Comparison of ENCODE assay signal across 9 mouse cellular contexts in genomic region chr15:25140389-25141181, GRCm38 (mm10).
DNase-seq lines count a peak whose midpoint lies in the region; ATAC-seq and TF ChIP-seq lines count a peak whose summit lies in the region.
"Had no signal": no experiment of that assay in that cellular context is flagged by ENCODE, and none has a peak within 500 bp of the region (broad histone marks: within the 10 kb centered on the region; RNA-seq: fewer than 3 reads in every experiment).

No protein-coding gene starts in this region.

- H3K4me2 ChIP-seq in heart, embryonic 12.5 days: no peak overlapping the region
- no peak overlapping the region for H3K4me2 ChIP-seq in hindbrain, embryonic 14.5 days (replicated peaks)
- H3K4me2 ChIP-seq in midbrain, postnatal 0 days (ENCODE audit: low read depth, low read length, poor library complexity, severe bottlenecking): no peak overlapping the region

- no peak overlapping the region for H3K4me3 ChIP-seq in heart, embryonic 12.5 days
- no peak overlapping the region for H3K4me3 ChIP-seq in hindbrain, embryonic 14.5 days (replicated peaks; ENCODE audit: low read length)
- no peak overlapping the region for H3K4me3 ChIP-seq in midbrain, postnatal 0 days (ENCODE audit: low read depth, low read length)

- peak; percentile 18 for DNase-seq in heart, adult 8-10 months (ENCODE audit: low spot score)
- DNase-seq in embryo, embryonic 10.5 days (ENCODE audit: low spot score): peak; percentile 37
- peak; percentile 50 for DNase-seq in hindbrain, embryonic 14.5 days (ENCODE audit: low spot score)
- DNase-seq in midbrain, postnatal 0 days (ENCODE audit: low spot score): peak; percentile 49
- DNase-seq in right cerebral cortex, adult 18-20 months: no peak
- no peak for DNase-seq in B cell, adult 2 months
- no peak for DNase-seq in spleen, postnatal 14 days (ENCODE audit: low spot score in 2 of 2)
- DNase-seq: cerebellum, postnatal 36 days had no signal

- TF ChIP-seq CTCF in midbrain, postnatal 0 days (IDR thresholded peaks at IDR 0.05): no peak

- no peak overlapping the region for H3K9ac ChIP-seq in heart, embryonic 12.5 days
- H3K9ac ChIP-seq in hindbrain, embryonic 14.5 days: no peak overlapping the region
- no peak overlapping the region for H3K9ac ChIP-seq in midbrain, postnatal 0 days (replicated peaks; ENCODE audit: low read length, poor library complexity, severe bottlenecking)

- H3K27ac ChIP-seq in heart, embryonic 12.5 days (ENCODE audit: poor library complexity, severe bottlenecking): no peak overlapping the region
- H3K27ac ChIP-seq in hindbrain, embryonic 14.5 days: no peak overlapping the region
- 0 out of 2 replicates have a peak overlapping the region, but pooled peaks have one; percentile 18 for H3K27ac ChIP-seq in midbrain, postnatal 0 days (ENCODE audit: low read depth, low read length)

- H3K27me3 ChIP-seq in heart, embryonic 12.5 days (replicated peaks): no peaks in the 10 kb centered on the region
- H3K27me3 ChIP-seq in hindbrain, embryonic 14.5 days (ENCODE audit: control insufficient read depth, insufficient read depth, low read length): no peaks in the 10 kb centered on the region
- H3K27me3 ChIP-seq in midbrain, postnatal 0 days (ENCODE audit: insufficient read depth, low read length): no peaks in the 10 kb centered on the region

- no peaks in the 10 kb centered on the region for H3K9me3 ChIP-seq in heart, embryonic 12.5 days (replicated peaks)
- no peaks in the 10 kb centered on the region for H3K9me3 ChIP-seq in hindbrain, embryonic 14.5 days (ENCODE audit: control insufficient read depth, low read length)
- H3K9me3 ChIP-seq in midbrain, postnatal 0 days (ENCODE audit: low read length): no peaks in the 10 kb centered on the region

- WGBS in heart, embryonic 12.5 days: 46% methylated on average over 9 of the region's 9 CpGs
- WGBS in hindbrain, embryonic 14.5 days: 67% methylated on average over 9 of the region's 9 CpGs
- 61% methylated on average over 9 of the region's 9 CpGs for WGBS in midbrain, postnatal 0 days

- no peaks in the 10 kb centered on the region for H3K36me3 ChIP-seq in heart, embryonic 12.5 days
- no peaks in the 10 kb centered on the region for H3K36me3 ChIP-seq in hindbrain, embryonic 14.5 days (replicated peaks; ENCODE audit: control insufficient read depth, insufficient read depth)
- no peaks in the 10 kb centered on the region for H3K36me3 ChIP-seq in midbrain, postnatal 0 days (ENCODE audit: insufficient read depth, low read length)

- 0 out of 2 replicates have a peak, but pooled peaks cover 4% of the 10 kb centered on the region for H3K4me1 ChIP-seq in heart, embryonic 12.5 days (replicated peaks)
- no peaks in the 10 kb centered on the region for H3K4me1 ChIP-seq in hindbrain, embryonic 14.5 days (replicated peaks; ENCODE audit: control insufficient read depth, insufficient read depth, low read length)
- H3K4me1 ChIP-seq in midbrain, postnatal 0 days (ENCODE audit: insufficient read depth, low read length): no peaks in the 10 kb centered on the region

- ATAC-seq in heart, embryonic 12.5 days (ENCODE audit: insufficient number of reproducible peaks, low FRiP score): no peak
- ATAC-seq in hindbrain, embryonic 14.5 days (ENCODE audit: low FRiP score): peak; percentile 75; the same call in 1 of the 2 replicates
- peak; percentile 65 for ATAC-seq in midbrain, postnatal 0 days (ENCODE audit: low FRiP score)

Comparison
In these comparisons a context has a peak if more than half of its experiments do, and no peak if none do; other contexts are left out.
1. DNase-seq: peak in heart, adult 8-10 months (single experiment), embryo, embryonic 10.5 days (single experiment), hindbrain, embryonic 14.5 days (single experiment) and midbrain, postnatal 0 days (single experiment); none in right cerebral cortex, adult 18-20 months (single experiment), B cell, adult 2 months (0 of 2) and spleen, postnatal 14 days (0 of 2).